Mouse (Mus musculus) heart, embryonic 15.5 days (tissue): Measurements from ENCODE around the gene Ankrd49. TPM values are rescaled to one million over a fixed set of nuclear protein-coding genes. Genes with fewer than 3 reads are reported as not detected.

Experiments
- ATAC-seq: fragments of 200-750 bp; cut with Nextera tagmentation; replicated peaks from 2 replicates; pipeline ENCODE4 v1.8.0; 2017; ENCODE audit warnings: low read depth, moderate TSS enrichment; ENCODE audit not compliant: insufficient number of reproducible peaks, insufficient read depth, low FRiP score
- H3K27ac ChIP-seq: fragments of 300-500 bp; sonication (generic); 2 replicates; pipeline ENCODE4 v1.5.1; 2015; ENCODE audit warnings: mild to moderate bottlenecking, inconsistent platforms
- H3K27me3 ChIP-seq: fragments of 300-500 bp; sonication (generic); 2 replicates; pipeline ENCODE4 v1.6.1; 2015; ENCODE audit warnings: inconsistent platforms
- H3K36me3 ChIP-seq: fragments of 300-500 bp; sonication (generic); 2 replicates; pipeline ENCODE4 v1.6.1; 2015; ENCODE audit warnings: mild to moderate bottlenecking, inconsistent platforms
- H3K4me1 ChIP-seq: fragments of 300-500 bp; sonication (generic); replicated peaks from 2 replicates; pipeline ENCODE4 v1.6.1; 2015; ENCODE audit warnings: inconsistent platforms
- H3K4me2 ChIP-seq: fragments of 300-500 bp; sonication (generic); 2 replicates; pipeline ENCODE4 v1.6.1; 2015; ENCODE audit warnings: inconsistent platforms, mild to moderate bottlenecking, moderate library complexity
- H3K4me3 ChIP-seq: fragments of 300-500 bp; sonication (generic); 2 replicates; pipeline ENCODE4 v1.5.1; 2015; ENCODE audit warnings: mild to moderate bottlenecking, inconsistent platforms
- H3K9ac ChIP-seq: fragments of 300-500 bp; sonication (generic); 2 replicates; pipeline ENCODE4 v1.6.1; 2015; ENCODE audit warnings: mild to moderate bottlenecking, inconsistent platforms
- H3K9me3 ChIP-seq: fragments of 300-500 bp; sonication (generic); replicated peaks from 2 replicates; pipeline ENCODE4 v1.6.1; 2016; ENCODE audit warnings: inconsistent platforms
- WGBS: fragments of 180-500 bp; shearing (Covaris S2); methylation state at CpG from one replicate; pipeline ENCODE4 v1.1.7; 2015; ENCODE audit warnings: mixed read lengths; 5-methylcytosine and 5-hydroxymethylcytosine counted together
- polyA plus RNA-seq: library from polyadenylated mRNA; unstranded; fragments of >200 nt; fragmentation: Nextera tagmentation; extraction: Ambion mirVana; gene quantifications from 2 replicates; pipeline ENCODE4 v1.2.1, GENCODE M21; 2015

The Ankrd49 gene
- 18.9 and 21.3 TPM in 2 replicates for polyA plus RNA-seq

- Histone ChIP-seq H3K4me2 (peak within 1 kb of the TSS; percentile 85), H3K27me3 (no peaks in the 10 kb centered on the region), H3K4me3 (peak within 1 kb of the TSS; percentile 79), H3K9me3 (no peaks in the 10 kb centered on the region), H3K36me3 (peaks cover 42% of the 10 kb centered on the region), H3K27ac (peak within 1 kb of the TSS; percentile 96), H3K4me1 (peaks cover 7% of the 10 kb centered on the region), H3K9ac (peak within 1 kb of the TSS; percentile 77)
- WGBS, result under 1% methylated on average over 62 of the region's 62 CpGs
- peak; percentile 100 for ATAC-seq
Measured at GRCm38 (mm10) chr9:14784039-14785002, at the start of gene Ankrd49, which contains the start of gene Mre11a. Ankrd49 (minus strand) TSS chr9:14784856. Mre11a (plus strand) TSS chr9:14784654.

- Histone ChIP-seq H3K4me3 (no peak overlapping the region), H3K27ac (no peak overlapping the region), H3K9ac (no peak overlapping the region), H3K27me3 (no peaks in the 10 kb centered on the region), H3K9me3 (no peaks in the 10 kb centered on the region), H3K4me1 (no peaks in the 10 kb centered on the region), H3K4me2 (no peak overlapping the region), H3K36me3 (peaks cover 29% of the 10 kb centered on the region)
- 77% methylated on average over 5 of the region's 5 CpGs for WGBS
- ATAC-seq, result no peak
Measured at GRCm38 (mm10) chr9:14832046-14832445, 47.4 kb upstream of the Ankrd49 start.

- H3K27ac ChIP-seq, result no peak overlapping the region
- no peak overlapping the region for H3K9ac ChIP-seq
- no peak overlapping the region for H3K4me2 ChIP-seq
- H3K4me3 ChIP-seq, result no peak overlapping the region
- H3K4me1 ChIP-seq, result no peaks in the 10 kb centered on the region
- no peaks in the 10 kb centered on the region for H3K9me3 ChIP-seq
- H3K36me3 ChIP-seq, result peaks cover 29% of the 10 kb centered on the region
- ATAC-seq, result no peak
- 52% methylated on average over 2 of the region's 2 CpGs for WGBS
- no peaks in the 10 kb centered on the region for H3K27me3 ChIP-seq
Measured at GRCm38 (mm10) chr9:14827875-14828274, 43.2 kb upstream of the Ankrd49 start.

GRCm38 (mm10) chr9:14824840-14825239 is 40.2 kb upstream of the Ankrd49 start:
- Histone ChIP-seq H3K9me3 (no peaks in the 10 kb centered on the region), H3K4me2 (no peak overlapping the region), H3K27me3 (no peaks in the 10 kb centered on the region), H3K4me1 (no peaks in the 10 kb centered on the region), H3K4me3 (no peak overlapping the region), H3K27ac (no peak overlapping the region), H3K9ac (no peak overlapping the region), H3K36me3 (peaks cover 20% of the 10 kb centered on the region)
- 85% methylated on average over 5 of the region's 5 CpGs for WGBS
- ATAC-seq, result no peak

GRCm38 (mm10) chr9:14821396-14821795 is 36.7 kb upstream of the Ankrd49 start:
- Histone ChIP-seq H3K36me3 (peaks cover 44% of the 10 kb centered on the region), H3K9ac (no peak overlapping the region), H3K4me3 (no peak overlapping the region), H3K4me1 (no peaks in the 10 kb centered on the region), H3K9me3 (no peaks in the 10 kb centered on the region), H3K27ac (no peak overlapping the region), H3K27me3 (no peaks in the 10 kb centered on the region), H3K4me2 (no peak overlapping the region)
- ATAC-seq, result no peak

- no peak for ATAC-seq
- Histone ChIP-seq H3K9me3 (no peaks in the 10 kb centered on the region), H3K4me3 (no peak overlapping the region), H3K27ac (no peak overlapping the region), H3K36me3 (peaks cover 58% of the 10 kb centered on the region), H3K4me2 (no peak overlapping the region), H3K27me3 (no peaks in the 10 kb centered on the region), H3K9ac (no peak overlapping the region), H3K4me1 (no peaks in the 10 kb centered on the region)
- WGBS, result 91% methylated on average over 5 of the region's 5 CpGs
Measured at GRCm38 (mm10) chr9:14810111-14810510, 25.5 kb upstream of the Ankrd49 start.

- no peak overlapping the region for H3K4me2 ChIP-seq
- H3K27me3 ChIP-seq, result no peaks in the 10 kb centered on the region
- H3K9ac ChIP-seq, result no peak overlapping the region
- H3K27ac ChIP-seq, result no peak overlapping the region
- 97% methylated on average over 1 of the region's 1 CpGs for WGBS
- no peaks in the 10 kb centered on the region for H3K4me1 ChIP-seq
- H3K9me3 ChIP-seq, result no peaks in the 10 kb centered on the region
- ATAC-seq, result no peak
- no peak overlapping the region for H3K4me3 ChIP-seq
- peaks cover 55% of the 10 kb centered on the region for H3K36me3 ChIP-seq
Measured at GRCm38 (mm10) chr9:14806786-14807185, 22.1 kb upstream of the Ankrd49 start.

GRCm38 (mm10) chr9:14805714-14806113 is 21.1 kb upstream of the Ankrd49 start:
- 88% methylated on average over 2 of the region's 2 CpGs for WGBS
- Histone ChIP-seq H3K4me2 (no peak overlapping the region), H3K27ac (no peak overlapping the region), H3K36me3 (peaks cover 56% of the 10 kb centered on the region), H3K9me3 (no peaks in the 10 kb centered on the region), H3K27me3 (no peaks in the 10 kb centered on the region), H3K4me1 (no peaks in the 10 kb centered on the region), H3K9ac (no peak overlapping the region), H3K4me3 (no peak overlapping the region)
- ATAC-seq, result no peak

GRCm38 (mm10) chr9:14787356-14787755 is 2.7 kb upstream of the Ankrd49 start:
- H3K27ac ChIP-seq, result no peak overlapping the region
- no peak overlapping the region for H3K4me2 ChIP-seq
- H3K4me1 ChIP-seq, result peaks cover 7% of the 10 kb centered on the region
- no peak overlapping the region for H3K9ac ChIP-seq
- H3K9me3 ChIP-seq, result no peaks in the 10 kb centered on the region
- H3K36me3 ChIP-seq, result peaks cover 45% of the 10 kb centered on the region
- H3K4me3 ChIP-seq, result no peak overlapping the region
- no peak for ATAC-seq
- 83% methylated on average over 6 of the region's 6 CpGs for WGBS
- H3K27me3 ChIP-seq, result no peaks in the 10 kb centered on the region

GRCm38 (mm10) chr9:14778341-14778740 is 6.3 kb downstream of the Ankrd49 start:
- Histone ChIP-seq H3K36me3 (peaks cover 18% of the 10 kb centered on the region), H3K4me1 (no peaks in the 10 kb centered on the region), H3K27ac (no peak overlapping the region), H3K27me3 (no peaks in the 10 kb centered on the region), H3K4me3 (no peak overlapping the region), H3K9ac (no peak overlapping the region), H3K9me3 (no peaks in the 10 kb centered on the region), H3K4me2 (no peak overlapping the region)
- 43% methylated on average over 13 of the region's 13 CpGs for WGBS
- no peak for ATAC-seq

GRCm38 (mm10) chr9:14773813-14774212 is 10.8 kb downstream of the Ankrd49 start:
- no peak overlapping the region for H3K9ac ChIP-seq
- peaks cover 4% of the 10 kb centered on the region for H3K4me1 ChIP-seq
- peaks cover 32% of the 10 kb centered on the region for H3K27me3 ChIP-seq
- H3K9me3 ChIP-seq, result no peaks in the 10 kb centered on the region
- no peak for ATAC-seq
- H3K4me3 ChIP-seq, result no peak overlapping the region
- no peak overlapping the region for H3K27ac ChIP-seq
- WGBS, result 31% methylated on average over 2 of the region's 2 CpGs
- H3K36me3 ChIP-seq, result no peaks in the 10 kb centered on the region
- H3K4me2 ChIP-seq, result no peak overlapping the region

GRCm38 (mm10) chr9:14772074-14772473 is 12.6 kb downstream of the Ankrd49 start:
- H3K4me1 ChIP-seq, result peaks cover 4% of the 10 kb centered on the region
- H3K36me3 ChIP-seq, result no peaks in the 10 kb centered on the region
- no peak overlapping the region for H3K4me2 ChIP-seq
- 83% methylated on average over 2 of the region's 2 CpGs for WGBS
- no peak for ATAC-seq
- H3K4me3 ChIP-seq, result no peak overlapping the region
- no peak overlapping the region for H3K9ac ChIP-seq
- H3K9me3 ChIP-seq, result no peaks in the 10 kb centered on the region
- no peak overlapping the region for H3K27ac ChIP-seq
- peaks cover 44% of the 10 kb centered on the region for H3K27me3 ChIP-seq
